Mouse (Mus musculus) kidney, adult 2 months (tissue): Measurements from ENCODE around the gene Abcc4. TPM values are rescaled to one million over a fixed set of nuclear protein-coding genes. Genes with fewer than 3 reads are reported as not detected.

Source experiments
- DNase-seq: peaks from one replicate; pipeline ENCODE4 v3.0.0; 2021
- H3K27ac ChIP-seq: fragments of 200-500 bp; 2 replicates; pipeline ENCODE4 v1.5.1; 2012; ENCODE audit warnings: low read depth, low read length, control low read depth, inconsistent platforms; ENCODE audit not compliant: insufficient read depth
- H3K27me3 ChIP-seq: fragments of 200-500 bp; replicated peaks from 2 replicates; pipeline ENCODE4 v1.6.1; 2012; ENCODE audit warnings: mild to moderate bottlenecking, moderate library complexity, low read length, inconsistent platforms; ENCODE audit not compliant: control insufficient read depth, insufficient read depth
- H3K36me3 ChIP-seq: fragments of 200-500 bp; 2 replicates; pipeline ENCODE4 v1.6.1; 2012; ENCODE audit warnings: mild to moderate bottlenecking, moderate library complexity, low read length, inconsistent platforms; ENCODE audit not compliant: control insufficient read depth, insufficient read depth
- H3K4me1 ChIP-seq: fragments of 200-500 bp; 2 replicates; pipeline ENCODE4 v1.6.1; 2011; ENCODE audit warnings: low read length; ENCODE audit not compliant: control insufficient read depth, insufficient read depth
- H3K4me3 ChIP-seq: fragments of 200-500 bp; 2 replicates; pipeline ENCODE4 v1.5.1; 2011; ENCODE audit warnings: mild to moderate bottlenecking, low read depth, low read length, control low read depth; ENCODE audit not compliant: insufficient read depth
- CTCF ChIP-seq: fragments of 200-500 bp; conservative IDR thresholded peaks from 2 replicates; pipeline ENCODE4 v1.5.1; 2011; ENCODE audit warnings: low read depth, mild to moderate bottlenecking, control low read depth, low read length, moderate library complexity, mixed read lengths; ENCODE audit not compliant: insufficient read depth, insufficient read length
- POLR2A ChIP-seq: fragments of 200-500 bp; IDR thresholded peaks from one replicate; pipeline ENCODE4 v1.6.1; 2011; ENCODE audit warnings: low read depth, low read length, control low read depth
- WGBS: fragments of 180-500 bp; shearing (Covaris S2); methylation state at CpG from one replicate; pipeline ENCODE4 v1.1.7; 2018; 5-methylcytosine and 5-hydroxymethylcytosine counted together
- polyA plus RNA-seq: library from polyadenylated mRNA; depleted of rRNA; stranded (reverse); fragments of >200 nt; gene quantifications from 2 replicates; pipeline ENCODE4 v1.2.3, GENCODE M21; 2012

The Abcc4 gene
- polyA plus RNA-seq, 1 experiment: 31.3 TPM

DNA sequence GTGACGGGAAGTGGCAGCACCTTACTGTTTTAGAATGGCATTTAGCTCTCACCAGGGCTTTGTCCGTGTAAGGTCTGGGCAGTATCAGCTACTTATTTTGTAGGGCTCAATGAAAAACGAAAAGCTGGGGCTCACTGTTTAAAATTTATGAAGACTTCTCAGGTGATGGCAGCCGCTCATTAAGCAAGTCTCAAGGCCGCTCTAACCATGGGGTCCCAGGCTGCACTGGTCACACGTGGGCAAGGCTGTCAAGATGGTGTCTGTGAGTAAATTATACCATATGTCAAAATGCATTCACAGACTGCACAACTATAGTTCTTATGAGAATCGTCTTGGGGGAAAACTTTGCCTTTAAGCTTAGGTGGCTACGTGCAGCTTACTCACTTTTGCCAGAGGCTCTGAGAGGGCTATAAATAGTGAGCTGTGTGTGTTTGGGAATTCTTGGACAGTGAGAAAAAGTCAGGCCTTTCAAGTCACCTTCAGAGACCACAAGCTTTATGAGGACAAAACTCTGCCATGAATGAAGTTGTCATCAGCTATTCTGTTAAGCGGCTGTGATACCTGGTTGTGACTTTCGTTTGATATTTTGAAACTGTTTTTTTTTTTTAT lies 13.7 kb upstream of the Abcc4 start:
- H3K4me1 ChIP-seq: peaks cover 19% of the 10 kb centered on the region
- H3K36me3 ChIP-seq: no peaks in the 10 kb centered on the region
- TF ChIP-seq CTCF (no peak), POLR2A (no peak)
- H3K4me3 ChIP-seq: no peak overlapping the region
- no peak overlapping the region; the same call in 1 of the 2 replicates for H3K27ac ChIP-seq
- no peaks in the 10 kb centered on the region for H3K27me3 ChIP-seq
- DNase-seq: no peak
- WGBS: 72% methylated on average over 10 of the region's 10 CpGs

- peak; percentile 84 for DNase-seq
- WGBS: 24% methylated on average over 7 of the region's 7 CpGs
- no peaks in the 10 kb centered on the region for H3K27me3 ChIP-seq
- H3K27ac ChIP-seq: peak overlapping the region; percentile 81
- no peaks in the 10 kb centered on the region for H3K36me3 ChIP-seq
- peaks cover 19% of the 10 kb centered on the region for H3K4me1 ChIP-seq
- TF ChIP-seq CTCF (no peak), POLR2A (no peak)
- no peak overlapping the region for H3K4me3 ChIP-seq
These were observed 12.6 kb upstream of the Abcc4 start for GRCm38 (mm10) chr14:118718576-118718975.

DNA sequence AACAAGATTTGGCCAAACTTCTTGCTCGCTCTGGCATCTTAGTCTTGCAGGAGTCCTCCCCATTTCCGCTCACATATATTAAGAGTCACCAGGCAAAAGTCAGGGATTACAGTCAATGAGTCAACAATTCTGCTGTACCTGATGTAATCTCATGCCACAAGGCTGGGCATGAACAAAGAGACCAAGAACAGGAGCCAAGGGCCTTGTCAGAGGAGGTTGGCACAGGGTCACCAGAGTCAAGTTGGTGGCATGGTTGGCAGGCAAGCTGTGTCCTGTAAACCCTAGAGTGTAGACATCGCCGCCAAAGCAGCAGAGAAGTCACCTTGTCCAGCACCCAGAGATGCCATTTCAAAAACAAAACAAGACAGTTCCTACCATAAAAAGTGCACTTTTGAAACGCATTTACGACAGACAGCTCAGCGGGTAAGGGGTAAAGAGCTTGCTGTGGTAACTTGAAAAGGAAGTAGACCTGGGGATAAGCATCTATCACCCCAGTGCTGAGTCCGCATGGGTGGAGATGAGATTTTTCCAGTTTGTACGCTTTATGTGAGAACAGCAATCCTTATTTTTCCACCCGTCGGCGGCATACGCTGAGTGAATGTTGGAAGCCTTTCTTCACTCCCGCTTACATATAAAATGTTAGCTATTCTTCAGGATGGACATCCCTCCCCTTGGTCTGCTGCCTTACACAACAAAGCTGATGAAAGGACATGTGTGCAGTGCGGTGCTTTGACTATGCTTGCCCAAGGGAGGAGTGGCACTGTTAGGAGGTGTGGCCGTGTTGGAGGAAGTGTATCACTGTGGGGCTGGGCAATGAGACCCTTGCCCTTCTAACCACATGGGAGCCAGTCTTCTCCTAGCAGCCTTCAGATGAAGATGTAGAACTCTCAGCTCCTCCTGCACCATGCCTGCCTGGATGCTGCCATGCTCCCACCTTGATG lies 10.6 kb upstream of the Abcc4 start:
- WGBS: 85% methylated on average over 16 of the region's 16 CpGs
- H3K36me3 ChIP-seq: no peaks in the 10 kb centered on the region
- no peaks in the 10 kb centered on the region for H3K27me3 ChIP-seq
- TF ChIP-seq POLR2A: no peak
- TF ChIP-seq CTCF: no peak
- no peak overlapping the region for H3K27ac ChIP-seq
- DNase-seq: no peak
- H3K4me1 ChIP-seq: peaks cover 27% of the 10 kb centered on the region
- no peak overlapping the region for H3K4me3 ChIP-seq

DNA sequence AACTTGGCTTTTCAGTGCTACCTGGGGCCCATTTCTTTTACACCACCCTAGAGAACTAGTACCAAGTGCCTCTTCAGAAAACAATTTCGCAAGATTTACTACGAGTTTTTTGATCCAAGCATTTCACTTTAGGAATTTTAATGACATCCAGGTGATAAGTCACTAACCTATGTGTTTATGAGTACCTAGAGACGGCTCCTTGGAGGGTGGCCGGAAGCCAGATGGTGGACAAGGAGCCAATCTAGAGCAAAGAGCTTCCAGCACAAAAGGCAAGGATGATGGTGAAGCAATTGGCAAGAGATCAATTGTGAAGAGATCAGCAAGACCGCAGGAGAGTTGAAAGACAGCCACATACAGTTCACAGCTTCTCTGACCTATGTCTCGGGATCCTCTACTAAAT lies 8.7 kb upstream of the Abcc4 start:
- 80% methylated on average over 6 of the region's 6 CpGs for WGBS
- Histone ChIP-seq H3K4me1 (peaks cover 39% of the 10 kb centered on the region), H3K27ac (no peak overlapping the region), H3K27me3 (no peaks in the 10 kb centered on the region), H3K4me3 (no peak overlapping the region), H3K36me3 (no peaks in the 10 kb centered on the region)
- TF ChIP-seq POLR2A (no peak), CTCF (no peak)
- DNase-seq: peak; percentile 27

- no peak for DNase-seq
- H3K27me3 ChIP-seq: no peaks in the 10 kb centered on the region
- no peak overlapping the region for H3K27ac ChIP-seq
- H3K4me1 ChIP-seq: peaks cover 38% of the 10 kb centered on the region
- no peak overlapping the region for H3K4me3 ChIP-seq
- WGBS: 77% methylated on average over 2 of the region's 2 CpGs
- no peak for TF ChIP-seq CTCF
- TF ChIP-seq POLR2A: no peak
- no peaks in the 10 kb centered on the region for H3K36me3 ChIP-seq
These were observed 8.3 kb upstream of the Abcc4 start for GRCm38 (mm10) chr14:118714320-118714719.

DNA sequence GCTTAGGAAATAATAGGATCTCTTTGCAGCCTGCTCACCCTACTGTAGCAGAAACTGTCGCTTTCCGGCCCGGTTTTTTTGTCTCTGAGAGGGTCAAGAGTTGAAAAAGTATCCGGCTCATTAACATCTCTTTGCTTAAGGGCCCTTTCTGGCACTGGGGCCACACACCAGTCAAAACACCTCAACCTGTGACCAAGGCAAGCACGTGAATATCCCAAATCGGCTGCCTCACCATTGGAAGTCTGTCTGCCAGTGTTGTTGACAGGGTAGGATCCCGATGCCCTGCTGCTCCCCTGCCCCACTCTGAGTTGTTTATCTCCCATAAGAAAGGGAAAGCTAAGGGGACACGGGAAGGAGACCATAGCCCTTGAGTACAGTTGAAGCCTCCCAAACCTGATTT lies 7.8 kb upstream of the Abcc4 start:
- H3K27me3 ChIP-seq: no peaks in the 10 kb centered on the region
- no peak for TF ChIP-seq POLR2A
- H3K4me3 ChIP-seq: no peak overlapping the region
- no peak overlapping the region for H3K27ac ChIP-seq
- no peaks in the 10 kb centered on the region for H3K36me3 ChIP-seq
- no peak for DNase-seq
- 22% methylated on average over 8 of the region's 8 CpGs for WGBS
- peaks cover 37% of the 10 kb centered on the region for H3K4me1 ChIP-seq

DNA sequence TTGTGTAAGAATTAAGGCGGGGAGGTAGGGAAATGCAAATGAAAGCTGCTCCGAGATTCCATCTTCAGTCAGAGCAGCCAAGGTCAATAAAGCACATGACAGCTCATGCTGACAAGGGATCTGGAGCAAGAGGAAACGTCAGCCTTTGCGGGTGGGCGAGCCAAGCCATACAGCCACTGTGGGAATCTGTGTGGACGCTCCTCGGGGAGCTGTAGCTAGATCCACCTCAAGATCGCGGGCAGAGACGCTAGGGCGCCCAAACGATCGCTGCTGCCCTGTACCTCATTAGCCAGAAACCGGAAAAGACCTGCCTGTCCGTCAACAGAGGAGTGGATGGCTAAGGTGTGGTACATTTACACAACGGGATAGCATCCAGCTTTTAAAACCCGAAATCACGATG lies 7.4 kb upstream of the Abcc4 start:
- peak; percentile 62 for DNase-seq
- peak overlapping the region; percentile 43 for H3K4me3 ChIP-seq
- no peaks in the 10 kb centered on the region for H3K27me3 ChIP-seq
- H3K36me3 ChIP-seq: no peaks in the 10 kb centered on the region
- H3K4me1 ChIP-seq: peaks cover 35% of the 10 kb centered on the region
- H3K27ac ChIP-seq: peak overlapping the region; percentile 39
- TF ChIP-seq CTCF (no peak), POLR2A (no peak)
- 2% methylated on average over 18 of the region's 18 CpGs for WGBS
